Mouse (Mus musculus) CH12.LX (cell line): ENCODE data around the gene Polr2l. TPM values are rescaled to one million over a fixed set of nuclear protein-coding genes. Genes with fewer than 3 reads are reported as not detected.

Source experiments
- DNase-seq: peaks from one replicate; pipeline ENCODE4 v3.0.0-alpha.2; 2013; ENCODE audit errors: extremely low read depth
- H3K27ac ChIP-seq: 2 replicates; pipeline ENCODE4 v1.5.1; 2012; ENCODE audit warnings: low read depth, mild to moderate bottlenecking, control low read depth, moderate library complexity; ENCODE audit not compliant: insufficient read depth
- H3K27me3 ChIP-seq: replicated peaks from 2 replicates; pipeline ENCODE3; 2012; ENCODE audit warnings: inconsistent platforms
- H3K36me3 ChIP-seq, 2 experiments: replicated peaks in 1 of 2; 2 replicates each; pipeline versions ENCODE3 to v1.6.1; 2012; ENCODE audit warnings: inconsistent platforms in 1 of 2, low read length in 1 of 2, mild to moderate bottlenecking in 1 of 2, mixed read lengths in 1 of 2, moderate library complexity in 1 of 2; ENCODE audit not compliant: control insufficient read depth in 1 of 2, insufficient read depth in 1 of 2
- H3K4me1 ChIP-seq, 2 experiments: 2 replicates each; pipeline ENCODE4 v1.6.1; 2012; ENCODE audit warnings: inconsistent platforms in 1 of 2, moderate library complexity in 1 of 2; ENCODE audit not compliant: insufficient read depth in 2 of 2, control insufficient read depth in 1 of 2
- H3K4me2 ChIP-seq: 2 replicates; pipeline ENCODE4 v1.6.1; 2012; ENCODE audit warnings: low read depth, mild to moderate bottlenecking, control low read depth; ENCODE audit not compliant: poor library complexity, insufficient read depth, severe bottlenecking
- H3K4me3 ChIP-seq, 3 experiments: fragments of 150-350 bp in 1 of 3; sonication (generic) in 1 of 3; replicated peaks in 1 of 3; 2 replicates each; pipeline versions ENCODE3 to v1.5.1; 2011 to 2012; ENCODE audit warnings: low read depth in 2 of 3, low read length in 2 of 3, mild to moderate bottlenecking in 2 of 3, moderate library complexity in 2 of 3, control low read depth in 1 of 3, improper control_type of control experiment in 1 of 3, inconsistent platforms in 1 of 3, mixed read lengths in 1 of 3; ENCODE audit not compliant: poor library complexity in 1 of 3
- H3K79me2 ChIP-seq: replicated peaks from 2 replicates; pipeline ENCODE4 v1.6.1; 2012; ENCODE audit warnings: mild to moderate bottlenecking, moderate library complexity; ENCODE audit not compliant: control insufficient read depth, poor library complexity, insufficient read depth, severe bottlenecking; ENCODE audit errors: extremely low read depth
- H3K9ac ChIP-seq: 2 replicates; pipeline ENCODE4 v1.6.1; 2012; ENCODE audit warnings: low read depth, mild to moderate bottlenecking, control low read depth, moderate library complexity; ENCODE audit not compliant: insufficient read depth
- H3K9me3 ChIP-seq: replicated peaks from 2 replicates; pipeline ENCODE3; 2012; ENCODE audit warnings: low read length, inconsistent platforms, mixed read lengths
- CHD2 ChIP-seq: IDR thresholded peaks from 2 replicates; pipeline ENCODE4 v1.6.1; 2011; ENCODE audit warnings: low read length, improper control_type of control experiment
- CTCF ChIP-seq, 2 experiments: IDR thresholded peaks in 1 of 2; conservative IDR thresholded peaks in 1 of 2; 2 replicates each; pipeline ENCODE4 v1.5.1; 2011 to 2012; ENCODE audit warnings: low read depth in 2 of 2, low read length in 2 of 2, improper control_type of control experiment in 1 of 2, inconsistent platforms in 1 of 2, mild to moderate bottlenecking in 1 of 2, moderate library complexity in 1 of 2
- E2F4 ChIP-seq: IDR thresholded peaks from 2 replicates; pipeline ENCODE4 v1.6.1; 2011; ENCODE audit warnings: low read depth, low read length, improper control_type of control experiment; ENCODE audit not compliant: insufficient replicate concordance
- JUND ChIP-seq: conservative IDR thresholded peaks from 2 replicates; pipeline ENCODE4 v1.6.1; 2011; ENCODE audit warnings: low read depth, low read length, improper control_type of control experiment
- KAT2A ChIP-seq: IDR thresholded peaks from 2 replicates; pipeline ENCODE4 v1.6.1; 2012; ENCODE audit warnings: low read length, improper control_type of control experiment, inconsistent platforms; ENCODE audit not compliant: insufficient replicate concordance
- MAFK ChIP-seq: IDR thresholded peaks from 2 replicates; pipeline ENCODE4 v1.6.1; 2011; ENCODE audit warnings: low read length, improper control_type of control experiment; ENCODE audit not compliant: insufficient replicate concordance
- MAZ ChIP-seq: IDR thresholded peaks from 2 replicates; pipeline ENCODE4 v1.6.1; 2012; ENCODE audit warnings: low read depth, mild to moderate bottlenecking, inconsistent platforms, low read length, improper control_type of control experiment, moderate library complexity
- MYC ChIP-seq: IDR thresholded peaks from 2 replicates; pipeline ENCODE4 v1.6.1; 2011; ENCODE audit warnings: low read depth, mild to moderate bottlenecking, improper control_type of control experiment, low read length
- NRF1 ChIP-seq: IDR thresholded peaks from 2 replicates; pipeline ENCODE4 v1.6.1; 2014; ENCODE audit warnings: low read depth, mild to moderate bottlenecking, inconsistent platforms, low read length, improper control_type of control experiment, moderate library complexity
- PAX5 ChIP-seq: IDR thresholded peaks from 2 replicates; pipeline ENCODE4 v1.6.1; 2012; ENCODE audit warnings: low read length, inconsistent platforms, mixed read lengths
- POLR2AphosphoS2 ChIP-seq: IDR thresholded peaks from 2 replicates; pipeline ENCODE4 v1.6.1; 2011; ENCODE audit warnings: low read depth, low read length, improper control_type of control experiment
- SIN3A ChIP-seq: IDR thresholded peaks from 2 replicates; pipeline ENCODE4 v1.6.1; 2012; ENCODE audit warnings: low read length, improper control_type of control experiment, inconsistent platforms
- SMC3 ChIP-seq: IDR thresholded peaks from 2 replicates; pipeline ENCODE4 v1.6.1; 2011; ENCODE audit warnings: low read depth, low read length, improper control_type of control experiment
- TBP ChIP-seq: conservative IDR thresholded peaks from 2 replicates; pipeline ENCODE4 v1.6.1; 2011; ENCODE audit warnings: low read depth, low read length, improper control_type of control experiment
- UBTF ChIP-seq: IDR thresholded peaks from 2 replicates; pipeline ENCODE4 v1.6.1; 2012; ENCODE audit warnings: low read depth, mild to moderate bottlenecking, inconsistent platforms, low read length, improper control_type of control experiment, moderate library complexity
- USF1 ChIP-seq: IDR thresholded peaks from 2 replicates; pipeline ENCODE4 v1.6.1; 2014; ENCODE audit warnings: low read depth, mild to moderate bottlenecking, inconsistent platforms, low read length, improper control_type of control experiment
- ZC3H11A ChIP-seq: IDR thresholded peaks from 2 replicates; pipeline ENCODE4 v1.6.1; 2012; ENCODE audit warnings: low read depth, mild to moderate bottlenecking, inconsistent platforms, low read length, improper control_type of control experiment
- ZKSCAN1 ChIP-seq: IDR thresholded peaks from 2 replicates; pipeline ENCODE4 v1.6.1; 2012; ENCODE audit warnings: low read depth, inconsistent platforms, low read length, improper control_type of control experiment, borderline replicate concordance
- ZNF384 ChIP-seq: IDR thresholded peaks from 2 replicates; pipeline ENCODE4 v1.6.1; 2012; ENCODE audit warnings: low read depth, low read length, improper control_type of control experiment, inconsistent platforms
- dilution Hi-C: fragments of 300-500 bp; cut with MboI; formaldehyde crosslinking; loops from 2 replicates; pipeline ENCODE4 v1.14.3; 2020; ENCODE audit warnings: low sequenced_read_pairs; ENCODE audit not compliant: extremely low pct_unique_long_range_greater_than_20kb, extremely low pct_ligation_motif_present
- in situ Hi-C: fragments of 300-500 bp; cut with MboI; formaldehyde crosslinking; loops from 3 replicates; pipeline ENCODE4 v1.14.3; 2019; ENCODE audit warnings: low sequenced_read_pairs, low pct_ligation_motif_present, low pct_unique_long_range_greater_than_20kb, mixed read lengths
- polyA plus RNA-seq: library from polyadenylated mRNA; unstranded; fragments of >175 nt; gene quantifications from 2 replicates; pipeline ENCODE4 v1.2.1, GENCODE M21; 2012; ENCODE audit warnings: low read depth; ENCODE audit not compliant: insufficient read length
- total RNA-seq, 2 experiments: library from RNA; depleted of rRNA; stranded (reverse); fragments of 300-350 nt in 1 of 2; fragments of >200 nt in 1 of 2; gene quantifications; 2 replicates each; pipeline ENCODE4 v1.2.3; 2012 to 2014

The Polr2l gene
- total and polyA plus RNA-seq, 3 experiments, result 35.7 to 82.3 (median 64.8) TPM

- H3K27ac ChIP-seq, result no peak overlapping the region
- no peak overlapping the region for H3K4me2 ChIP-seq
- no peak overlapping the region for H3K4me3 ChIP-seq
- H3K36me3 ChIP-seq, result peaks cover 16 to 54% of the 10 kb centered on the region in 2 experiments
- in situ Hi-C loops (no loop called here), dilution Hi-C loops (no loop called here)
- no peak for DNase-seq
- peaks cover 2 to 27% of the 10 kb centered on the region in 2 experiments; a peak in 2 of 4 replicates for H3K4me1 ChIP-seq
- no peak overlapping the region for H3K9ac ChIP-seq
- H3K9me3 ChIP-seq, result no peaks in the 10 kb centered on the region
- H3K79me2 ChIP-seq, result no peaks in the 10 kb centered on the region
- TF ChIP-seq E2F4, result no peak
- TF ChIP-seq UBTF, result no peak
- TF ChIP-seq NRF1, result no peak
- TF ChIP-seq MAFK, result no peak
- no peak for TF ChIP-seq POLR2AphosphoS2
- TF ChIP-seq ZKSCAN1, result no peak
- TF ChIP-seq ZC3H11A, result no peak
- no peak for TF ChIP-seq CHD2
- TF ChIP-seq CTCF (conservative IDR thresholded peaks at IDR 0.05 in 1 of 2, IDR thresholded peaks at IDR 0.05 in 1 of 2; ENCODE audit: low read depth in 2 of 2, low read length in 2 of 2), result no peak
- TF ChIP-seq USF1, result no peak
- TF ChIP-seq PAX5, result no peak
- TF ChIP-seq MYC, result no peak
- TF ChIP-seq KAT2A, result no peak
- TF ChIP-seq SIN3A, result no peak
- TF ChIP-seq MAZ, result no peak
- no peak for TF ChIP-seq ZNF384
- no peaks in the 10 kb centered on the region for H3K27me3 ChIP-seq
Measured at GRCm38 (mm10) chr7:141508160-141508559, 33.2 kb upstream of the Polr2l start.

DNA sequence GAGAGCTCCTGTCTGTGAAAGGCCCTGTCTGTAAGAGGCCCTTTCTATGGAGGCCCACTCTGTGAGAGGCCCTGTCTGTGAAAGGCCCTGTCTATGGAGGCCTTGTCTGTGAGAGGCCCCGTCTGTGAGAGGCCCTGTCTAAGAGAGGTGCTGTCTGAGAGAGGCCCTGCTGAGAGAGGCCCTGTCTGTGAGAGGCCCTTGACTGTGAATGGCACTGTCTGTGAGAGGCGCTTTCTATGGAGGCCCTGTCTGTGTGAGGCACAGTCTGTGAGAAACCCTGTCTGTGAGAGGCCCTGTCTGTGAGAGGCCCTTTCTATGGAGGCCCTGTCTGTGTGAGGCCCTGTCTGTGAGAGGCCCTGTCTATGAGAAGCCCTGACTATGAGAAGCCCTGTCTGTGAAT lies 31.3 kb upstream of the Polr2l start:
- no peaks in the 10 kb centered on the region for H3K79me2 ChIP-seq
- H3K9me3 ChIP-seq, result no peaks in the 10 kb centered on the region
- H3K4me3 ChIP-seq, result no peak overlapping the region
- dilution Hi-C loops (no loop called here), in situ Hi-C loops (no loop called here)
- TF ChIP-seq TBP (no peak), JUND (no peak), SMC3 (no peak)
- no peaks in the 10 kb centered on the region for H3K27me3 ChIP-seq
- H3K4me1 ChIP-seq, result peaks cover 2 to 25% of the 10 kb centered on the region in 2 experiments; a peak in 2 of 4 replicates
- H3K27ac ChIP-seq, result no peak overlapping the region
- H3K36me3 ChIP-seq, result peaks cover 26 to 57% of the 10 kb centered on the region in 2 experiments
- no peak overlapping the region for H3K9ac ChIP-seq
- no peak for DNase-seq
- no peak overlapping the region for H3K4me2 ChIP-seq
